Mouse (Mus musculus) kidney, adult 2 months (tissue): ENCODE results near the gene Eif3a.

Experiments
- CTCF ChIP-seq: fragments of 200-500 bp; conservative IDR thresholded peaks from 2 replicates; pipeline ENCODE4 v1.5.1; 2011; ENCODE audit warnings: low read depth, mild to moderate bottlenecking, control low read depth, low read length, moderate library complexity, mixed read lengths; ENCODE audit not compliant: insufficient read depth, insufficient read length
- POLR2A ChIP-seq: fragments of 200-500 bp; IDR thresholded peaks from one replicate; pipeline ENCODE4 v1.6.1; 2011; ENCODE audit warnings: low read depth, low read length, control low read depth

GRCm38 (mm10) chr19:60756192-60757098 lies 34.0 kb downstream of the Eif3a start:
- TF ChIP-seq CTCF (no peak), POLR2A (no peak)
